Mouse (Mus musculus) embryo, embryonic 10.5 days (tissue): ENCODE results near the gene Gm21083.
"Not testable (repeated sequence)": the region's sequence is repeated elsewhere in the genome, so short reads cannot be mapped to it uniquely, and the experiment has no call there.

Experiments
- DNase-seq: peaks from one replicate; pipeline ENCODE4 v3.0.0-alpha.2; 2015; ENCODE audit warnings: low spot score

The Gm21083 gene

GRCm38 (mm10) chr5:15628136-15628535 lies 51.0 kb downstream of the Gm21083 start:
- not testable (repeated sequence) for DNase-seq

GRCm38 (mm10) chr5:15630068-15630467 lies 52.9 kb downstream of the Gm21083 start:
- peak; percentile 29 for DNase-seq
